Mouse (Mus musculus): ENCODE results near the gene Arsg.

- TF ChIP-seq CTCF (conservative IDR thresholded peaks at IDR 0.05 in 1 of 2, IDR thresholded peaks at IDR 0.05 in 1 of 2; ENCODE audit: low read depth in 2 of 2, low read length in 2 of 2) (no peak), TCF12 (IDR thresholded peaks at IDR 0.05; ENCODE audit: low read depth, low read length) (no peak), ZMIZ1 (IDR thresholded peaks at IDR 0.05; ENCODE audit: low read depth, low read length) (no peak), CHD2 (IDR thresholded peaks at IDR 0.05; ENCODE audit: low read length) (no peak)
Observed at GRCm38 (mm10) chr11:109615286-109615685, 142.1 kb downstream of the Arsg start.

Data from CH12.LX (cell line).